Mouse (Mus musculus): ENCODE results near the gene Pld6.

DNA sequence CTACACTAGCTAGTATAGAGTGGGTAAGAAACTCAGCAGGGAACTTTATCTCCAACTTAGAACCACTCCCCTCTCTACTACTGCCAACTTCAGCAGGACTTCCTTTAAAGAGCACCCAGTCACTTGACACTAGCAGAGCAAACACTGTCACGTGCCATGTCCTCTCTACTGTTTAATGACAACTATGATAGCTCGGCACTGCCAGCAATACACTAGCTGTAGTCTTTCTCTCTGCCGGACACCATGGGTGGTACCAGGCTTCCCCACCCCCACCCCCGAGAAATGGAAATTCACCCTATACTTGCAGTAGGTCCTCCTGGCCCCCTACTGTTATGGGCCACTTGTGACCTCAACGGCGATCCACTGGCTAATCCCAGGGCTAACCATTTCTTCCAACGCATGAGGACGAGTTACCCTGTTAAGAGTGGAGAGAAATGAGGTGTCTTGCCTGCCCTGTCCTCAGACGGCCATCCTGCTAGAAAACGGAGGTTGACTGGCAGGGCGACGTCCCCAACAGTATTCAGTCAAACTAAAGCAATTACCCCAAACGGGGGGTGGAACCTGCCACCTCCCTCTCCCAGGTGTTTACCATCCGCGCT is 21.7 kb upstream of the Pld6 start:
- TF ChIP-seq CTCF (IDR thresholded peaks at IDR 0.05; ENCODE audit: extremely low read depth, insufficient read length, insufficient replicate concordance, low read depth, low read length) (no peak; the same call in 1 of the 2 replicates), POLR2A (IDR thresholded peaks at IDR 0.05; ENCODE audit: low read depth, low read length) (no peak)

All from small intestine, adult 2 months (tissue).